Comparison of ENCODE assay signal across 27 mouse cellular contexts in the genomic region with DNA sequence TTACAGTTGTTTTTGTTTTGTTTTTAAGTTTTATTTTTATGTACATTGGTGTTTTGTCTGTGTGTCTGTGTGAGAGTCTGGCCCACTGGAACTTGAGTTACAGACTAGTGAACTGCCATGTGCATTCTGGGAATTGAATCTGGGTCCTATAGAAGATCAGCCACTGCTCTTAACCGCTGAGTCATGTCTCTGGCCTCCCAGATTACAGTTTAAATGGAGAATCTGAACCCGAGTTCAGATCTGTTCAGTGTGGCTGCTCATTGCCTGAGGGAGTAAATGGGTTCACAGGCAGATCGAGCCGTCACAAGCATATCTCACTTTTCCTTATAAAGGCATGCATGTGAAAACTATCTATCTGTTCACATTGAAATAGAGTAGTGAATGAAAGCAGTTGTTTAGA. TPM values are rescaled to one million over a fixed set of nuclear protein-coding genes. Genes with fewer than 3 reads are reported as not detected.
DNase-seq lines count a peak whose midpoint lies in the region; ATAC-seq lines count a peak whose summit lies in the region.
"Had no signal": no experiment of that assay in that cellular context is flagged by ENCODE, and none has a peak within 500 bp of the region (broad histone marks: within the 10 kb centered on the region; RNA-seq: fewer than 3 reads in every experiment).

No protein-coding gene starts in this region.

- H3K4me1 ChIP-seq in liver, embryonic 11.5 days (replicated peaks; ENCODE audit: control insufficient read depth, insufficient read depth, low read length) = peaks cover 10% of the 10 kb centered on the region; the same call in 1 of the 2 replicates
- H3K4me1 ChIP-seq in liver, embryonic 13.5 days (replicated peaks) = peaks cover 42% of the 10 kb centered on the region

- WGBS in liver, embryonic 11.5 days = 69% methylated on average over 4 of the region's 4 CpGs
- 47% methylated on average over 4 of the region's 4 CpGs for WGBS in liver, embryonic 13.5 days (ENCODE audit: insufficient replicate concordance)

- no peak overlapping the region for H3K4me3 ChIP-seq in liver, embryonic 11.5 days (ENCODE audit: low read depth, low read length)
- H3K4me3 ChIP-seq in liver, embryonic 13.5 days (replicated peaks) = no peak overlapping the region
- H3K4me3 ChIP-seq: forebrain, embryonic 12.5 days; heart, embryonic 10.5 days; layer of hippocampus, adult 2 months; limb, embryonic 13.5 days; neural tube, embryonic 12.5 days had no signal

- H3K36me3 ChIP-seq in liver, embryonic 11.5 days (ENCODE audit: control insufficient read depth, insufficient read depth, low read length) = peaks cover 11% of the 10 kb centered on the region; the same call in 1 of the 2 replicates
- peaks cover 8% of the 10 kb centered on the region for H3K36me3 ChIP-seq in liver, embryonic 13.5 days

- H3K27ac ChIP-seq in liver, embryonic 11.5 days (ENCODE audit: low read depth, low read length) = no peak overlapping the region
- peak overlapping the region; percentile 60 for H3K27ac ChIP-seq in liver, embryonic 13.5 days
- H3K27ac ChIP-seq: forebrain, embryonic 12.5 days; heart, embryonic 10.5 days; hindbrain, embryonic 14.5 days; layer of hippocampus, adult 2 months; limb, embryonic 13.5 days; neural tube, embryonic 12.5 days had no signal

- H3K27me3 ChIP-seq in liver, embryonic 11.5 days (replicated peaks; ENCODE audit: control insufficient read depth, insufficient read depth, low read length) = no peaks in the 10 kb centered on the region
- no peaks in the 10 kb centered on the region for H3K27me3 ChIP-seq in liver, embryonic 13.5 days
- H3K27me3 ChIP-seq: forebrain, embryonic 12.5 days; limb, embryonic 13.5 days; neural tube, embryonic 12.5 days had no signal

- no peak for ATAC-seq in liver, embryonic 11.5 days (replicated peaks; ENCODE audit: low FRiP score)
- peak; percentile 58 for ATAC-seq in liver, embryonic 13.5 days (ENCODE audit: low read depth)
- no peak for ATAC-seq in frontal cortex, adult (ENCODE audit: low TSS enrichment)
- ATAC-seq: inflammation-experienced regulatory T-cells, adult 6 months had no signal

- no peaks in the 10 kb centered on the region for H3K9me3 ChIP-seq in liver, embryonic 11.5 days (ENCODE audit: control insufficient read depth, low read length)
- no peaks in the 10 kb centered on the region for H3K9me3 ChIP-seq in liver, embryonic 13.5 days (replicated peaks)
- H3K9me3 ChIP-seq: forebrain, embryonic 12.5 days; heart, embryonic 10.5 days; limb, embryonic 13.5 days; neural tube, embryonic 12.5 days had no signal

- no peak overlapping the region for H3K4me2 ChIP-seq in liver, embryonic 11.5 days
- 0 out of 2 replicates have a peak overlapping the region, but pooled peaks have one; percentile 12 for H3K4me2 ChIP-seq in liver, embryonic 13.5 days
- H3K4me2 ChIP-seq: forebrain, embryonic 12.5 days; hindbrain, embryonic 14.5 days; limb, embryonic 13.5 days; lung, embryonic 14.5 days; neural tube, embryonic 12.5 days had no signal

- peak; percentile 53 for DNase-seq in liver
- DNase-seq in liver, embryonic 11.5 days (ENCODE audit: low spot score) = no peak
- peak; percentile 63 for DNase-seq in c-Kit-negative CD71-positive TER-119-positive erythroid progenitor cells, embryonic 14.5 days (ENCODE audit: low read depth, low spot score)
- peak; percentile 50 for DNase-seq in liver, embryonic 13.5 days
- DNase-seq in layer of hippocampus, adult 9-10 months (ENCODE audit: low spot score) = no peak
- DNase-seq in frontal cortex, adult 2 months (ENCODE audit: extremely low spot score in 1 of 2, low spot score in 1 of 2) = no peak
- DNase-seq in ovary, postnatal 36 days (ENCODE audit: low spot score) = no peak
- DNase-seq: adrenal gland, postnatal 10 days; cerebellum, adult 11-12 months; cerebellum, postnatal 10 days; heart, postnatal 4 days; kidney, adult 18-20 months; kidney, postnatal 25 days; lung, embryonic 14.5 days; midbrain, embryonic 14.5 days; retina, postnatal 1 day; right cerebral cortex, postnatal 4 days; thymus, adult 2 months; thymus, postnatal 4 days had no signal

- no peak overlapping the region for H3K9ac ChIP-seq in liver, embryonic 11.5 days (ENCODE audit: low read depth, low read length)
- H3K9ac ChIP-seq in liver, embryonic 13.5 days = no peak overlapping the region
- H3K9ac ChIP-seq: forebrain, embryonic 12.5 days; hindbrain, embryonic 14.5 days; limb, embryonic 13.5 days; lung, embryonic 14.5 days; neural tube, embryonic 12.5 days had no signal

RNA-seq across cellular contexts. Expression of gene Ubap1, which starts 4.0 kb away (rescaled TPM):
- 37.1 and 38.3 TPM in 2 replicates for polyA plus RNA-seq in liver, embryonic 11.5 days (2014; fragmentation: Nextera tagmentation; extraction: Ambion mirVana)
- 28.5 and 33.8 TPM in 2 replicates for polyA plus RNA-seq in liver, embryonic 13.5 days (2015; fragmentation: Nextera tagmentation; extraction: Ambion mirVana)
- 46.7 and 54.4 TPM in 2 replicates for polyA plus RNA-seq in frontal cortex, adult 2 months (2012; rRNA removed)

RNA-seq across cellular contexts. Expression of gene Dcaf12, which starts 38.1 kb away (rescaled TPM):
- 50.8 and 53.4 TPM in 2 replicates for polyA plus RNA-seq in liver, embryonic 11.5 days (2014; fragmentation: Nextera tagmentation; extraction: Ambion mirVana)
- polyA plus RNA-seq in liver, embryonic 13.5 days (2015; fragmentation: Nextera tagmentation; extraction: Ambion mirVana) = 66.0 and 74.8 TPM in 2 replicates
- 33.5 and 35.4 TPM in 2 replicates for polyA plus RNA-seq in frontal cortex, adult 2 months (2012; rRNA removed)

Comparison
In these comparisons a context has a peak if more than half of its experiments do, and no peak if none do; other contexts are left out.
1. DNase-seq: peak in liver (single experiment), c-Kit-negative CD71-positive TER-119-positive erythroid progenitor cells, embryonic 14.5 days (single experiment) and liver, embryonic 13.5 days (single experiment); none in liver, embryonic 11.5 days (single experiment), layer of hippocampus, adult 9-10 months (single experiment), frontal cortex, adult 2 months (0 of 2) and ovary, postnatal 36 days (single experiment).